Mouse (Mus musculus) small intestine, adult 10 weeks (tissue): ENCODE measurements around the gene Syna. TPM values are rescaled to one million over a fixed set of nuclear protein-coding genes. Genes with fewer than 3 reads are reported as not detected.

Experiments
- polyA plus RNA-seq: library from polyadenylated mRNA; stranded (reverse); fragments of 350-450 nt; fragmentation: Illumina TruSeq; extraction: RNeasy Lipid Tissue Mini Kit (QIAGEN cat#74804); gene quantifications from one replicate; pipeline ENCODE4 v1.2.3, GENCODE M21; 2014; ENCODE audit warnings: low replicate concordance

Gene Syna
- 2.6 TPM for polyA plus RNA-seq

DNA sequence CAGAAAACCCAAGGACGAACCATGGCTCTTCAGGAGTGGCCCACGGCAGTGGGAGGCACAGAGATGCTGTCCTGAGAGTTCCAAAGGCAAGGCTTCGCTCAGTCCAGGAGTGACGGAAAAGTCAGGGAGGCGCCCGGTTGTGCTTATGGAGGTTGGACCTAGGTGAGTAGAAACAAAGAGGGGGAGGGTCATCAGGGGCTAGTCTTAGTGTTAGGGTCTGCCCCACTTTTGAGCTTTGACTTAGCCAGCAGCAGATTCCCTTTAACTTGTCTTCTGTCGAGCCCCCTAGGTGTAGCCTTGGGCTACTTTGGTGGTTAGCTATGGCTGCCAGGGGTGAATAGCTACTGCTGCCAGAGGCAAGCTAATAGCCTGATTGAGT, at the start of gene Syna:
Syna (minus strand) TSS at position 101 of the 379 bp plus-strand sequence.

DNA sequence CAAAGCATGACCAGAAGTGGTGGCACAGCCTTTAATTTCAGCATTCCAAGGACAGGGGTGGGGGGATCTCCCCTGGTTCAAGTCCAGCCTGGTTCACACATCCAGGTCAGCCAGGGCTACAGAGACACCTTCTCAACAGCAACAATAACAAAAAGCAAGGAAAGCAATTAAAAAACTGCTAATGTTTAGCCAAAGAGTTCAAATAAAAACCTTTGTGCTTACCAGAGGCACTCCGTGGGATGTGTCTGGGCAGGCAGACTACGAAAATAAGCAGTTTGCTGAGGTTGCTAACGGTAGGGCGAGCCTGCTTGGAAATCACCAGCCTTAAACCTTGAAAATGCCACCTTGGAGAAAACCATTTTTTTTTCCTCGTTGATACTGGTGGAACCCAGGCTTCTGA, 21.2 kb upstream of the Syna start, which contains the start of gene Rfc2:
Rfc2 (plus strand) TSS at position 221 of the 400 bp plus-strand sequence.

DNA sequence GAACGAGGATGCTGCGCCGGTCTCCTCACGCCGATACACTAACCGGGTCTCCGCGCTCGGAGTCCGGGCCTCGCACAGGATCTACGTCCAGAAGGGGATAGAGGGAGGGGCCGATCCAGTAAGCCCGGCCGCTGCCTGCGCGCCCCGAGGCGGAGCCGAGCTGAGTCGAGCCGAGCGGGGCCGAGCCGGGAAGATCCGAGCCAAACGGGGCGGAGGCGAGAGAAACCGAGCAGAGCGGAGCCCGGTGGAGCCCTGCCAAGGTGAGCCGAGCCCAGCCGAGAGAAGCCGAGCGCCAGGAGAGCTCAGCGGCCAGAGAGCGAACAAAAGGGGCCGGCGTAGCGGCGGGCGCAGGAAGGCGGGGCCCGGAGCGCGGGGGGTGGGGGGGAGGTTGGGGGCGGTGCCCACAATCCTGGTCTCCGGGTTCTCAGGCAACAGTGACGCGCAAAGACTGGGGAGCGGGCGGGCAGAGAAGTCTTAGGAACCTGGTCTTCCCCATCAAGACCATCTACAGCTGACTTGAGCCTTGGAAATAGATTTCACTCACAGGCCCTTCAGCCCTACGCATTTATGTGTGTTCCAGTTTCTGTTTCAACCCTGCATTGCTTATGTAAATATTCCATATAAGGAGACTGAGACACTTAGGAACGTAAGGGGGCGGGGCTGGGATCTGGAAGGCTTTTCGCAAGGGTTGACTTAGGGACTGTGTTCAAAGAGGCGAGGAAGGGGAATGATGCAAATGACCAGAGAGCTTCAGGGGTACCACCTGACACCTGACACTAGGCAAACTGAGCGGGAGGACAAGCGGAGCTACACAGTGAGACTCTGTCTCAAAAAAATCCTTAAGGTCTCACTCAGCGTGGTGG, 7.6 kb downstream of the Syna start, which contains the start of gene Clip2:
Clip2 (minus strand) TSS at position 325 of the 863 bp plus-strand sequence.

Other genes starting within 250 kb of the Syna start
- 25.5 TPM for gene Gtf2i, start 245.4 kb downstream of the Syna start, polyA plus RNA-seq
- 11.2 TPM for gene Gtf2ird1, start 103.5 kb downstream of the Syna start, polyA plus RNA-seq
- gene Clip2, start 7.7 kb downstream of the Syna start, polyA plus RNA-seq, result 1.1 TPM
- 5.3 TPM for gene Rfc2, start 21.2 kb upstream of the Syna start, polyA plus RNA-seq
- gene Lat2, start 54.9 kb upstream of the Syna start, polyA plus RNA-seq, result 4.4 TPM
- gene Eif4h, start 79.3 kb upstream of the Syna start, polyA plus RNA-seq, result 100 TPM
- gene Limk1, start 128.4 kb upstream of the Syna start, polyA plus RNA-seq, result 0.37 TPM
- gene Eln, start 187.2 kb upstream of the Syna start, polyA plus RNA-seq, result 1.1 TPM